Mouse (Mus musculus): ENCODE measurements around the gene Bpifb9a. TPM values are rescaled to one million over a fixed set of nuclear protein-coding genes. Genes with fewer than 3 reads are reported as not detected.
"Not testable (repeated sequence)": the region's sequence is repeated elsewhere in the genome, so short reads cannot be mapped to it uniquely, and the experiment has no call there.

The Bpifb9a gene
- total and polyA plus RNA-seq, 2 experiments from 2014 or later: not detected

GRCm38 (mm10) chr2:154243356-154244036 lies 14.2 kb upstream of the Bpifb9a start:
- no peak for DNase-seq (ENCODE audit: low spot score)
- Histone ChIP-seq H3K4me2 (ENCODE audit: low read depth, low read length) (no peak overlapping the region), H3K36me3 (replicated peaks; ENCODE audit: control insufficient read depth, insufficient read depth, low read length) (no peaks in the 10 kb centered on the region), H3K4me3 (ENCODE audit: low read depth, low read length) (no peak overlapping the region), H3K9ac (replicated peaks; ENCODE audit: low read depth, low read length) (no peak overlapping the region), H3K27me3 (ENCODE audit: control insufficient read depth, insufficient read depth, low read length) (no peaks in the 10 kb centered on the region), H3K9me3 (replicated peaks; ENCODE audit: control insufficient read depth, low read length) (no peaks in the 10 kb centered on the region), H3K4me1 (ENCODE audit: control insufficient read depth, insufficient read depth) (no peaks in the 10 kb centered on the region), H3K27ac (ENCODE audit: low read depth) (no peak overlapping the region)
- ATAC-seq (ENCODE audit: insufficient read depth, low read depth): no peak
- WGBS: 88% methylated on average over 10 of the region's 10 CpGs
- no peak for TF ChIP-seq CTCF (IDR thresholded peaks at IDR 0.05; ENCODE audit: low read depth)
- TF ChIP-seq EP300 (IDR thresholded peaks at IDR 0.05; ENCODE audit: low read depth): no peak

GRCm38 (mm10) chr2:154245322-154245721 lies 12.3 kb upstream of the Bpifb9a start:
- Histone ChIP-seq H3K36me3 (replicated peaks; ENCODE audit: control insufficient read depth, insufficient read depth, low read length) (no peaks in the 10 kb centered on the region), H3K9ac (replicated peaks; ENCODE audit: low read depth, low read length) (no peak overlapping the region), H3K9me3 (replicated peaks; ENCODE audit: control insufficient read depth, low read length) (no peaks in the 10 kb centered on the region), H3K4me2 (ENCODE audit: low read depth, low read length) (no peak overlapping the region), H3K4me3 (ENCODE audit: low read depth, low read length) (no peak overlapping the region), H3K4me1 (ENCODE audit: control insufficient read depth, insufficient read depth) (no peaks in the 10 kb centered on the region), H3K27me3 (ENCODE audit: control insufficient read depth, insufficient read depth, low read length) (no peaks in the 10 kb centered on the region), H3K27ac (ENCODE audit: low read depth) (no peak overlapping the region)
- WGBS: 87% methylated on average over 5 of the region's 5 CpGs
- no peak for ATAC-seq (ENCODE audit: insufficient read depth, low read depth)
- DNase-seq (ENCODE audit: low spot score): no peak
- no peak for TF ChIP-seq EP300 (IDR thresholded peaks at IDR 0.05; ENCODE audit: low read depth)
- TF ChIP-seq CTCF (IDR thresholded peaks at IDR 0.05; ENCODE audit: low read depth): no peak

- H3K36me3 ChIP-seq (replicated peaks; ENCODE audit: control insufficient read depth, insufficient read depth, low read length); H3K9me3 ChIP-seq (replicated peaks; ENCODE audit: control insufficient read depth, low read length); H3K9ac ChIP-seq (replicated peaks; ENCODE audit: low read depth, low read length); ATAC-seq (ENCODE audit: insufficient read depth, low read depth); DNase-seq (ENCODE audit: low spot score); H3K27ac ChIP-seq (ENCODE audit: low read depth); H3K4me3 ChIP-seq (ENCODE audit: low read depth, low read length); H3K27me3 ChIP-seq (ENCODE audit: control insufficient read depth, insufficient read depth, low read length); H3K4me1 ChIP-seq (ENCODE audit: control insufficient read depth, insufficient read depth); H3K4me2 ChIP-seq (ENCODE audit: low read depth, low read length): not testable (repeated sequence)
- WGBS: 70% methylated on average over 2 of the region's 4 CpGs
Observed at GRCm38 (mm10) chr2:154255254-154255653, 2.4 kb upstream of the Bpifb9a start.

GRCm38 (mm10) chr2:154255770-154256169 lies 1.9 kb upstream of the Bpifb9a start:
- no peaks in the 10 kb centered on the region for H3K36me3 ChIP-seq (replicated peaks; ENCODE audit: control insufficient read depth, insufficient read depth, low read length)
- DNase-seq (ENCODE audit: low spot score) (no peak), ATAC-seq (ENCODE audit: insufficient read depth, low read depth) (no peak)
- H3K4me2 ChIP-seq (ENCODE audit: low read depth, low read length): no peak overlapping the region
- no peaks in the 10 kb centered on the region for H3K4me1 ChIP-seq (ENCODE audit: control insufficient read depth, insufficient read depth)
- H3K4me3 ChIP-seq (ENCODE audit: low read depth, low read length): no peak overlapping the region
- no peaks in the 10 kb centered on the region for H3K9me3 ChIP-seq (replicated peaks; ENCODE audit: control insufficient read depth, low read length)
- no peak for TF ChIP-seq CTCF (IDR thresholded peaks at IDR 0.05; ENCODE audit: low read depth)
- no peak for TF ChIP-seq EP300 (IDR thresholded peaks at IDR 0.05; ENCODE audit: low read depth)
- WGBS: 75% methylated on average over 4 of the region's 4 CpGs
- no peak overlapping the region for H3K27ac ChIP-seq (ENCODE audit: low read depth)
- no peaks in the 10 kb centered on the region for H3K27me3 ChIP-seq (ENCODE audit: control insufficient read depth, insufficient read depth, low read length)
- no peak overlapping the region for H3K9ac ChIP-seq (replicated peaks; ENCODE audit: low read depth, low read length)

GRCm38 (mm10) chr2:154264397-154264796 lies 6.7 kb downstream of the Bpifb9a start:
- H3K4me2 ChIP-seq (ENCODE audit: low read depth, low read length); H3K27ac ChIP-seq (ENCODE audit: low read depth); DNase-seq (ENCODE audit: low spot score); H3K4me1 ChIP-seq (ENCODE audit: control insufficient read depth, insufficient read depth); H3K27me3 ChIP-seq (ENCODE audit: control insufficient read depth, insufficient read depth, low read length); H3K9me3 ChIP-seq (replicated peaks; ENCODE audit: control insufficient read depth, low read length); H3K36me3 ChIP-seq (replicated peaks; ENCODE audit: control insufficient read depth, insufficient read depth, low read length); H3K4me3 ChIP-seq (ENCODE audit: low read depth, low read length); ATAC-seq (ENCODE audit: insufficient read depth, low read depth); H3K9ac ChIP-seq (replicated peaks; ENCODE audit: low read depth, low read length): not testable (repeated sequence)
- 68% methylated on average over 2 of the region's 3 CpGs for WGBS

GRCm38 (mm10) chr2:154291866-154292265 lies 34.2 kb downstream of the Bpifb9a start:
- not testable (repeated sequence) for H3K9me3 ChIP-seq (replicated peaks; ENCODE audit: control insufficient read depth, low read length); H3K27me3 ChIP-seq (ENCODE audit: control insufficient read depth, insufficient read depth, low read length); H3K4me2 ChIP-seq (ENCODE audit: low read depth, low read length); H3K9ac ChIP-seq (replicated peaks; ENCODE audit: low read depth, low read length); H3K4me3 ChIP-seq (ENCODE audit: low read depth, low read length); ATAC-seq (ENCODE audit: insufficient read depth, low read depth); H3K27ac ChIP-seq (ENCODE audit: low read depth); H3K36me3 ChIP-seq (replicated peaks; ENCODE audit: control insufficient read depth, insufficient read depth, low read length); DNase-seq (ENCODE audit: low spot score); H3K4me1 ChIP-seq (ENCODE audit: control insufficient read depth, insufficient read depth)
- 75% methylated on average over 3 of the region's 3 CpGs for WGBS
